Mouse (Mus musculus): ENCODE measurements around the gene Rftn1.

Gene Rftn1

GRCm38 (mm10) chr17:50063832-50064627 lies 126.4 kb downstream of the Rftn1 start:
- DNase-seq (ENCODE audit: low spot score in 2 of 2): no peak

DNA sequence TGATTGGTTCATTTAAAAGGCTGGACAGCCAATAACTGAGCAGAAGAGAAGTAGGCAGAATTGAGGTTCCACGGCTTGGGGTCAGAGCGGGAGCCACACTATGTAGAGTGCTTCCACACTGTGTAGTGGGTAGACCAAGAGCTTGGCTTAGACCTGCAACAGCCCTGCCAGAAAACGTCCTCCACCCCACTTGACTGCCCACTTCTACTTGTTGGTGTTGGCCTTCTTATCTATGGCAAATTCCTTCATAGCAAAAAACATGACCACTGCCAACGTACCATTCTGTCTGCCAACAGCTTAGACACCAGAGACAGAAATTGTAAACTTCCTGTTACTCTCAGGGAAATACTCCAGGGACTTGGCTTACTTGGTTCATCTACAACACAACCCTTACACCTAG lies 127.8 kb downstream of the Rftn1 start:
- no peak for DNase-seq (ENCODE audit: low spot score in 2 of 2)

GRCm38 (mm10) chr17:50061446-50061845 lies 129.0 kb downstream of the Rftn1 start:
- DNase-seq (ENCODE audit: low spot score in 2 of 2): no peak

DNA sequence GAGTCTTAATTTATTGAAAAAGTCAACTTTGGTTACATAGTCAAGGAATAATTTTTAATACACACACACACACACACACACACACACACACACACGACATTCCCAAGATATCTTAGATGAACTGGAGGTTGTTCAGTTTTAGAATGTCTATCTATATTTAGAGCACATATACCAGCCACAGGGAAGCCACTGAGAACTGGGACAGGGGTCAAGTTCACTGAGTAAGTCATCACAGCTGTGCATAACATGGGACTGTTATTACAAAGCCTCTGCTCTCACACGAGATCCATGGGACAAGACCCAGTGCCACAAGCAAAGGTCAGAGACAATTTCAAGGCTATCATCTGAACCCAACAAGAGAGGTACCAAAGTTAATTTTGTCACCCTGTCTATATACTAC lies 130.3 kb downstream of the Rftn1 start:
- DNase-seq (ENCODE audit: low spot score in 2 of 2): no peak

- DNase-seq (ENCODE audit: low spot score in 2 of 2): no peak
Measured at GRCm38 (mm10) chr17:50059417-50059816, 131.1 kb downstream of the Rftn1 start.

DNA sequence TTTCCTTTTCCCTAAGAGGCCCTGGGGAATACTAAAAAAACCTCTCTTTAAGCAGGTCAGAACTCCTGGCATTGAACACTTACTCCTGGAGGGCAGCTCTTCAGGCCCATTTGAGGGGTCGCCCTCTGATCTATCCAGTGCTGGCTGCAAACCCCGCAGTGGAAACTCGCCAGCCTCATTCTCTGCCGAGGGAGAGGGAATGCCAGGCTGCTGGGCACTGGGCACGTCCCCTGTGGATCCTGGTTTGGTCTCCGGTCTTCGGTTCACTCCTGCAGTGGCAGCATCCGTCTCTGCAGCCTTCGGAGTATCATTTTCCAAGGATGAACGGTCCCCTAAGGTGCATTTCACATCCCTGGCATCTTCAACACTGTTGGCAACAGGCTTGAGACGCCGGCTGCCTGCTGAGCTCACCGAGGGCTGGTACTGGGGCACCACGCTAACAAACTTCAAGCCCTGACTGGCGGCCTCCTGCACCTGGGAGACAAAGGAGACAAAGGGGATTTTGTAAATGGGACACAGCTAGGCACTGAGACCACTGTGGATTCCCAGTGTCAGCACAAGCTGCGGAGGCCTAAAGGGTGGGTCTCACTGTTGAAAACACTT lies 135.2 kb downstream of the Rftn1 start:
- no peak for DNase-seq (ENCODE audit: low spot score in 2 of 2)

- no peak for DNase-seq (ENCODE audit: low spot score in 2 of 2)
Measured at GRCm38 (mm10) chr17:50054586-50054985, 135.9 kb downstream of the Rftn1 start.

GRCm38 (mm10) chr17:50053961-50054360 lies 136.5 kb downstream of the Rftn1 start:
- no peak for DNase-seq (ENCODE audit: low spot score in 2 of 2)

- no peak for DNase-seq (ENCODE audit: low spot score in 2 of 2)
Measured at GRCm38 (mm10) chr17:50052741-50053468, 137.6 kb downstream of the Rftn1 start.

GRCm38 (mm10) chr17:50050456-50050855 lies 140.0 kb downstream of the Rftn1 start:
- no peak for DNase-seq (ENCODE audit: low spot score in 2 of 2)

DNA sequence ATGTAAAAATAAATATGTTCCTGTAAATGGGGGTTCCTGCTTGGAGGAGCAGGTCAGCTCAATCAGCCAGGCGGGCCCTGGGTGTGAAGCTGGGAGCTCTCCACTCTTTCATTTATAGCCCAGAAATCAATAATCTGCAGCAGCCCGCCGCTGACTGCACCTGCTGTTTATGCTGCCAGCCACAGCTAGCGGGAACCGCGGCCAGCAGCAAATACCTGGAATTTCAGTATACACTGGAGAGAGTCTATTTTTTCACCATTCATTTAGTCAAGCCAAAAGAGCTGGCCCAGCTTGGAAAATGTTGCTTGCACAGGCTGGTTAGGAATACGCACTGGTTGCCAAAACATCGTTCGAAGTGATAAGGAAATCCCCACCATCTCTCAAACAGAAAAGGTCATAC lies 142.3 kb downstream of the Rftn1 start:
- no peak for DNase-seq (ENCODE audit: low spot score in 2 of 2)

DNA sequence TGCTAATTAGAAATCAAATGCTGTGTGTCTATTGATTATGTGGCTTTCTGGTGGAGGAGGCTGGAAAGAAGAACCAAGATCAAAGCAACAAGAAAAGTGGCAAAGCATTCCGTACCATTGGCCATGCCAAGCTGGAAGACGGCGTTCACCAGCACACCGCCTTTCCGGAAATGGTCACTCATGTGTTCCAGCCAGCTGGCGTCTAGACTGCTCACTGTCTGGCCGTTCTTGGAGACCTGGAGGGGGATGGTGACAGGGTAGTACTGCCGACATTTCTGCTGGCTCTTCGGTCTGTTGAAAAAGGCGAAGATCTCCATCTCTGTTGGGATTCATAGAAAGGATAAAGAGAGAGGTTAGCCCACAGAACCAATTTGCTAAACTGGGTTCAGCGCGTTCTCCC lies 143.3 kb downstream of the Rftn1 start:
- no peak for DNase-seq (ENCODE audit: low spot score in 2 of 2)

GRCm38 (mm10) chr17:50040727-50041410 lies 149.6 kb downstream of the Rftn1 start:
- DNase-seq (ENCODE audit: low spot score in 2 of 2): no peak

- DNase-seq (ENCODE audit: low spot score in 2 of 2): no peak
Measured at GRCm38 (mm10) chr17:50037882-50038665, 152.4 kb downstream of the Rftn1 start.

DNA sequence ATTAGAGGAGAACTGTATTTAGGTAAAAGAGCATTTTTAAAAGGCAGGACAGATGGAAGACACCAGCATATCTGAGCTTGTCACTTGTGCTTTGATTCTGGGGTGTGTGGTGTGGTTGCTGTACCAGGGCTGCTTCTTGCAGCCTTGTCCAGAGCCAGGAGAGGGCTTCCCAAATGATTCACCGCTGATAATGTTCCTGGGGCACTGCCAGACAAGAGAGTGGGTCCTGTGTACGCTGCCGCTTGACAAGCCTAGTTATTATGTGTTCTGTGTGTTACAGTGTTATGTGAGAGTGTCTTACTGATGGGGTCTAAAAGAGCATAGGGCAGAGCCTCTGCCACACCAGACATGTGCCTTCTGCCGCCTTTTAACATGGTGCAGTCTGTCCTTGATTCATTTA lies 153.1 kb downstream of the Rftn1 start:
- DNase-seq (ENCODE audit: low spot score in 2 of 2): no peak

DNA sequence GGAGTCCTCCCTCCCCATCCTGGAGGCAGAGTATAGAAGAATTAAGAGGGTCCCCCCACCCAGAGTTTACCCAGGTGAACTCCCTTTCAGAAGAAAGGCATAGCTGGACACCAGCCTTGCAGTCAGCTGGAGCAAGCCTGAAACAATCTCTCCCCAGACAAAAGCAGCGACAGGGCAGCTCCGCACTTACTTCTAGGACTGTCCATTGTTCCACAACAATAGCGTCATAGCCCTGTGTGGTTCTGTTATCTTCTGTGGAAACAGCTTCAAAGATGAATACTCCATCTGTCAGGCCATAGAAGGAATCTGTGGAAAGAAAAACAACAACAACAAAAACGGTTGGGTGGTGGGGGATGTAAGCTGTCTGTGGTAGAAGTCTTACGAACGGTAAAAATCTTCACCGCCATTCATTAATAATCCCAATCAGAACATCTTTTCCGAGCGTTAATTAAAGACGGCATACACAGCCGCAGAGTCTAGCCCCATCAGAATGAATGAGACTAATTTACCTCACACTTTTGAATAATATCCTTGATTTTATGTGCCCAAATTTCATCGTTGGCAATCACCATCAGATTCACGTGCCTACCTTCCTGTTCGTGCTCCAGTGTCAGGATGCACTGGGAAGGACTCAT lies 153.6 kb downstream of the Rftn1 start:
- DNase-seq (ENCODE audit: low spot score in 2 of 2): no peak

DNA sequence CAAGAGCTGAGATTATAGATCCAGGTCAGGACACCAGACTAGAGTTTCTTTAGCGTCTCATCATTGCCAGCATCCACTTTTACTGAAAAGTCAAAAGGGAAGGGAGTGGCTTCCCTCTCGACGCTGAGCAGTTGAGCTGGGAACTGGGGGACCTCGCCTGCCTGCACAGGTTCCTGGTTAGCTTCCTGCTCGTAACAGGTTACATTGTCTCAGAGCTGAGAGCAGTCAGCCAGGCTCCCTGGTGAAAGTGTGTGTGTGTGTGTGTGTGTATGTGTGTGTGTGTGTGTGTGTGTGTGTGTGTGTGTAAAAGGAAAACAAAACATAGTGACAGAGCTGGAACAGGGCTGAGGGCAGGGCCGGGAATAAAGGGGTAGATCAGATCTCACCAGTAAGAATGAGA lies 156.8 kb downstream of the Rftn1 start:
- DNase-seq (ENCODE audit: low spot score in 2 of 2): no peak

GRCm38 (mm10) chr17:50031548-50032491 lies 158.7 kb downstream of the Rftn1 start:
- no peak for DNase-seq (ENCODE audit: low spot score in 2 of 2)

DNA sequence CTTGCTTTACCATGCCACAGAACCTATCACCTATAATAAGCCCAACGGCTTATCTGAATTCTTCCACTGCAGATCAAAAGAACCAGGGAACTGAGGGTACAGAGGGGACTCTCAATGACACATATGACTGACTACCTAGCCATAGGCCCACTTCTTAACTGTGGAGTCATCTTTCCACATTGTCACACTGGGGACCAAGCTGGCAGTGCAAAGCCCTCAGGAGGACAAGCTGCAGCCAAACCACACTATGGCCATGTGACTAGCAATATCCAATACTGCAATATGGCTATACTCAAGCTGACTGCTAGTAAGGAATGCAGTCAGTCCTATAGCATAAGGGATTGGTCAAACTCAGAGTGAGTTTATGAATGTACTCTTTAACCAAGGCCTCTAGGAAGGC lies 164.8 kb downstream of the Rftn1 start:
- no peak for DNase-seq (ENCODE audit: low spot score in 2 of 2)

- peak in 1 of 2 experiments; percentile 61 for DNase-seq (ENCODE audit: low spot score in 2 of 2)
Measured at GRCm38 (mm10) chr17:50025173-50025626, 165.3 kb downstream of the Rftn1 start.
